19 mouse cellular contexts compared by ENCODE assay signal in genomic region chr1:57707906-57708305, GRCm38 (mm10).
DNase-seq lines count a peak whose midpoint lies in the region; ATAC-seq and TF ChIP-seq lines count a peak whose summit lies in the region.
"Had no signal": no experiment of that assay in that cellular context is flagged by ENCODE, and none has a peak within 500 bp of the region (broad histone marks: within the 10 kb centered on the region; RNA-seq: fewer than 3 reads in every experiment).

No protein-coding gene starts in this region.

- WGBS in forebrain, postnatal 0 days: 38% methylated on average over 4 of the region's 4 CpGs
- whole genome bisulfite sequencing in forebrain, embryonic 11.5 days: 92% methylated on average over 4 of the region's 4 CpGs
- WGBS in midbrain, embryonic 14.5 days: 89% methylated on average over 4 of the region's 4 CpGs
- 77% methylated on average over 4 of the region's 4 CpGs for WGBS in midbrain, embryonic 16.5 days
- 69% methylated on average over 4 of the region's 4 CpGs for WGBS in embryonic facial prominence, embryonic 15.5 days

- H3K9ac ChIP-seq in forebrain, postnatal 0 days: no peak overlapping the region
- H3K9ac ChIP-seq in forebrain, embryonic 11.5 days (ENCODE audit: low read length): no peak overlapping the region
- no peak overlapping the region for H3K9ac ChIP-seq in midbrain, embryonic 14.5 days (replicated peaks; ENCODE audit: low read length)
- H3K9ac ChIP-seq in midbrain, embryonic 16.5 days (ENCODE audit: low read depth, low read length): no peak overlapping the region
- H3K9ac ChIP-seq in embryonic facial prominence, embryonic 15.5 days: no peak overlapping the region
- H3K9ac ChIP-seq: hindbrain, embryonic 13.5 days; liver, embryonic 14.5 days; neural tube, embryonic 13.5 days had no signal

- no peaks in the 10 kb centered on the region for H3K4me1 ChIP-seq in forebrain, postnatal 0 days (ENCODE audit: insufficient read depth)
- H3K4me1 ChIP-seq in forebrain, embryonic 11.5 days (replicated peaks; ENCODE audit: control insufficient read depth, insufficient read depth, low read length): no peaks in the 10 kb centered on the region
- no peaks in the 10 kb centered on the region for H3K4me1 ChIP-seq in midbrain, embryonic 14.5 days (ENCODE audit: control insufficient read depth, insufficient read depth, low read length)
- 0 out of 2 replicates have a peak, but pooled peaks cover 2% of the 10 kb centered on the region for H3K4me1 ChIP-seq in midbrain, embryonic 16.5 days (ENCODE audit: control insufficient read depth, insufficient read depth, low read length)
- peaks cover 16% of the 10 kb centered on the region; the same call in 1 of the 2 replicates for H3K4me1 ChIP-seq in embryonic facial prominence, embryonic 15.5 days
- H3K4me1 ChIP-seq: heart, embryonic 10.5 days; hindbrain, embryonic 13.5 days; neural tube, embryonic 13.5 days had no signal

- no peak for TF ChIP-seq CTCF in forebrain, postnatal 0 days (IDR thresholded peaks at IDR 0.05; ENCODE audit: low read depth)

- H3K27ac ChIP-seq in forebrain, postnatal 0 days (ENCODE audit: low read depth, low read length): no peak overlapping the region
- H3K27ac ChIP-seq in forebrain, embryonic 11.5 days (ENCODE audit: low read depth, low read length): no peak overlapping the region
- H3K27ac ChIP-seq in midbrain, embryonic 14.5 days (replicated peaks; ENCODE audit: low read depth, low read length): no peak overlapping the region
- H3K27ac ChIP-seq in midbrain, embryonic 16.5 days (ENCODE audit: low read length): no peak overlapping the region
- H3K27ac ChIP-seq in embryonic facial prominence, embryonic 15.5 days (replicated peaks): 0 out of 2 replicates have a peak overlapping the region, but pooled peaks have one; percentile 39
- H3K27ac ChIP-seq: heart, embryonic 10.5 days; hindbrain, embryonic 13.5 days; kidney, postnatal 0 days; layer of hippocampus, adult 2 months; liver, embryonic 14.5 days; neural tube, embryonic 13.5 days had no signal

- no peak overlapping the region for H3K4me3 ChIP-seq in forebrain, postnatal 0 days (ENCODE audit: low read depth, low read length)
- no peak overlapping the region for H3K4me3 ChIP-seq in forebrain, embryonic 11.5 days (ENCODE audit: low read depth, low read length)
- H3K4me3 ChIP-seq in midbrain, embryonic 14.5 days (replicated peaks; ENCODE audit: low read depth, low read length): no peak overlapping the region
- no peak overlapping the region for H3K4me3 ChIP-seq in midbrain, embryonic 16.5 days (ENCODE audit: low read depth, low read length)
- H3K4me3 ChIP-seq in embryonic facial prominence, embryonic 15.5 days (replicated peaks): no peak overlapping the region
- H3K4me3 ChIP-seq: heart, embryonic 10.5 days; hindbrain, embryonic 13.5 days; layer of hippocampus, adult 2 months; neural tube, embryonic 13.5 days had no signal

- ATAC-seq in forebrain, postnatal 0 days: no peak
- ATAC-seq in forebrain, embryonic 11.5 days (replicated peaks; ENCODE audit: low FRiP score): no peak
- no peak for ATAC-seq in midbrain, embryonic 14.5 days (ENCODE audit: low FRiP score, low TSS enrichment)
- ATAC-seq in midbrain, embryonic 16.5 days: no peak
- ATAC-seq in embryonic facial prominence, embryonic 15.5 days (ENCODE audit: insufficient number of reproducible peaks, low FRiP score, low TSS enrichment, low read depth): no peak
- ATAC-seq: intestine, postnatal 0 days; lung, postnatal 0 days had no signal

- no peaks in the 10 kb centered on the region for H3K9me3 ChIP-seq in forebrain, postnatal 0 days (ENCODE audit: low read length)
- H3K9me3 ChIP-seq in forebrain, embryonic 11.5 days (ENCODE audit: control insufficient read depth, low read length): no peaks in the 10 kb centered on the region
- H3K9me3 ChIP-seq in midbrain, embryonic 14.5 days (ENCODE audit: control insufficient read depth, low read length): no peaks in the 10 kb centered on the region
- H3K9me3 ChIP-seq in midbrain, embryonic 16.5 days (replicated peaks; ENCODE audit: control insufficient read depth, low read length, poor library complexity, severe bottlenecking): no peaks in the 10 kb centered on the region
- no peaks in the 10 kb centered on the region for H3K9me3 ChIP-seq in embryonic facial prominence, embryonic 15.5 days (replicated peaks)
- H3K9me3 ChIP-seq: heart, embryonic 10.5 days; hindbrain, embryonic 13.5 days; neural tube, embryonic 13.5 days had no signal

- no peaks in the 10 kb centered on the region for H3K27me3 ChIP-seq in forebrain, postnatal 0 days (ENCODE audit: insufficient read depth, low read length)
- no peaks in the 10 kb centered on the region for H3K27me3 ChIP-seq in forebrain, embryonic 11.5 days (ENCODE audit: control insufficient read depth, insufficient read depth, low read length)
- no peaks in the 10 kb centered on the region for H3K27me3 ChIP-seq in midbrain, embryonic 14.5 days (ENCODE audit: control insufficient read depth, insufficient read depth, low read length)
- no peaks in the 10 kb centered on the region for H3K27me3 ChIP-seq in midbrain, embryonic 16.5 days (ENCODE audit: control insufficient read depth, insufficient read depth, low read depth, low read length)
- no peaks in the 10 kb centered on the region for H3K27me3 ChIP-seq in embryonic facial prominence, embryonic 15.5 days
- H3K27me3 ChIP-seq: hindbrain, embryonic 13.5 days; neural tube, embryonic 13.5 days had no signal

- no peak overlapping the region for H3K4me2 ChIP-seq in forebrain, postnatal 0 days (ENCODE audit: low read depth)
- H3K4me2 ChIP-seq in forebrain, embryonic 11.5 days (ENCODE audit: low read depth, low read length, severe bottlenecking): no peak overlapping the region
- H3K4me2 ChIP-seq in midbrain, embryonic 14.5 days (ENCODE audit: low read length): no peak overlapping the region
- no peak overlapping the region for H3K4me2 ChIP-seq in midbrain, embryonic 16.5 days (ENCODE audit: low read length)
- H3K4me2 ChIP-seq in embryonic facial prominence, embryonic 15.5 days (replicated peaks): no peak overlapping the region
- H3K4me2 ChIP-seq: hindbrain, embryonic 13.5 days; neural tube, embryonic 13.5 days had no signal

- no peaks in the 10 kb centered on the region for H3K36me3 ChIP-seq in forebrain, postnatal 0 days (ENCODE audit: insufficient read depth)
- no peaks in the 10 kb centered on the region for H3K36me3 ChIP-seq in forebrain, embryonic 11.5 days (ENCODE audit: control insufficient read depth, insufficient read depth, low read length)
- no peaks in the 10 kb centered on the region for H3K36me3 ChIP-seq in midbrain, embryonic 14.5 days (ENCODE audit: control insufficient read depth, insufficient read depth, low read length)
- H3K36me3 ChIP-seq in midbrain, embryonic 16.5 days (ENCODE audit: control insufficient read depth, insufficient read depth, low read length): no peaks in the 10 kb centered on the region
- H3K36me3 ChIP-seq in embryonic facial prominence, embryonic 15.5 days: no peaks in the 10 kb centered on the region
- H3K36me3 ChIP-seq: heart, embryonic 10.5 days; hindbrain, embryonic 13.5 days; neural tube, embryonic 13.5 days had no signal

- DNase-seq in forebrain, postnatal 0 days: peak; percentile 28
- DNase-seq in forebrain, embryonic 11.5 days (ENCODE audit: low spot score): no peak
- DNase-seq in midbrain, embryonic 14.5 days: peak; percentile 17
- DNase-seq in cerebellum, adult 9-10 months: peak; percentile 4
- no peak for DNase-seq in T-cell, adult 2 months (ENCODE audit: low spot score)
- DNase-seq: adrenal gland, postnatal 36 days; gastrocnemius, postnatal 25 days; spleen, adult 18-20 months; thymus, adult 18-20 months had no signal

Comparison
In these comparisons a context has a peak if more than half of its experiments do, and no peak if none do; other contexts are left out.
1. DNase-seq: peak in forebrain, postnatal 0 days (single experiment), midbrain, embryonic 14.5 days (single experiment) and cerebellum, adult 9-10 months (single experiment); none in forebrain, embryonic 11.5 days (single experiment) and T-cell, adult 2 months (single experiment).